8 mouse cellular contexts compared by ENCODE assay signal in the genomic region with DNA sequence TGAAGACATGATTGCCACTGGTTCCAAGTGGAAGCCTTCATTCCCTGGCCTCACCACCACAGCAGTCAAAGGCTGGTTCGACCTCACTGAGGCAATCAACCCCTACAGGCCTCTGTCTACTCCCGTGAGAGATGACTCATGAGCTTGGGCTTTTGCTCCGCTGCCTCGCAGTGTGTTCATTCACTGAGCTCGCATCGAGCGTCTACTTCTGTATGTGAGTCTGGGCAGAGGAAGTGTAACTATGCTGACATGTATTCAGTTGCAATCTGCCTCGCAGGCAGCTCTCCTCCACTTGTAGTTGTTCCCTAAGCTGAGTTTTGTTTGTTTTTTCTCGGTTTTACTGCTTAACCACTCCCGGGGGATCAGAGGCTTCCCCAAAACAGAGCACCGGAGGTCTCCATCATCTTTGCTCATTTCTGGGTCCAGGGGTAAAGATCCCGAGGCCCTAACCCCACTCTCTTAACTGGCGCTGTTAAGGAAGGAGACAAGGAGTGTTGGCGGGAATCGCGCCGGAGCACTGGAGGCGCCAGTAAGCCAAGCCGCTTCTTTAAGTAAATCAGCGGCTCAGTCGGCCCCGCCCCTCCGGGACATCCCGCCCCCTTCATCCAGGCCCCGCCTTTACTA. TPM values are rescaled to one million over a fixed set of nuclear protein-coding genes. Genes with fewer than 3 reads are reported as not detected.
DNase-seq lines count a peak whose midpoint lies in the region; ATAC-seq and TF ChIP-seq lines count a peak whose summit lies in the region.

No protein-coding gene starts in this region.

- peak overlapping the region; percentile 61 for H3K4me2 ChIP-seq in neural tube, embryonic 11.5 days (ENCODE audit: low read depth)
- peak overlapping the region; percentile 64 for H3K4me2 ChIP-seq in forebrain, embryonic 15.5 days (replicated peaks)
- H3K4me2 ChIP-seq in hindbrain, embryonic 12.5 days (replicated peaks) = peak overlapping the region; percentile 68
- peak overlapping the region; percentile 66 for H3K4me2 ChIP-seq in liver, embryonic 14.5 days (ENCODE audit: low read depth)

- peaks cover 18% of the 10 kb centered on the region for H3K4me1 ChIP-seq in neural tube, embryonic 11.5 days (ENCODE audit: control insufficient read depth, insufficient read depth, low read length)
- H3K4me1 ChIP-seq in forebrain, embryonic 15.5 days = peaks cover 36% of the 10 kb centered on the region
- H3K4me1 ChIP-seq in hindbrain, embryonic 12.5 days = peaks cover 40% of the 10 kb centered on the region
- H3K4me1 ChIP-seq in liver, embryonic 14.5 days (replicated peaks; ENCODE audit: control insufficient read depth in 2 of 2, insufficient read depth in 2 of 2, low read length in 1 of 2) = peaks cover 0 to 6% of the 10 kb centered on the region in 2 experiments; a peak in 2 of 4 replicates

- 0 out of 2 replicates have a peak overlapping the region, but pooled peaks have one; percentile 34 for H3K27ac ChIP-seq in neural tube, embryonic 11.5 days (ENCODE audit: low read depth, low read length)
- H3K27ac ChIP-seq in forebrain, embryonic 15.5 days (replicated peaks) = peak overlapping the region; percentile 83
- peak overlapping the region; percentile 70 for H3K27ac ChIP-seq in hindbrain, embryonic 12.5 days
- no peak overlapping the region for H3K27ac ChIP-seq in liver, embryonic 14.5 days

- no peaks in the 10 kb centered on the region for H3K27me3 ChIP-seq in neural tube, embryonic 11.5 days (ENCODE audit: control insufficient read depth, insufficient read depth, low read length)
- H3K27me3 ChIP-seq in forebrain, embryonic 15.5 days = no peaks in the 10 kb centered on the region
- no peaks in the 10 kb centered on the region for H3K27me3 ChIP-seq in hindbrain, embryonic 12.5 days
- peaks cover 19% of the 10 kb centered on the region for H3K27me3 ChIP-seq in liver, embryonic 14.5 days (ENCODE audit: control insufficient read depth, insufficient read depth, low read length)

- H3K36me3 ChIP-seq in neural tube, embryonic 11.5 days (ENCODE audit: control insufficient read depth, insufficient read depth, low read length) = no peaks in the 10 kb centered on the region
- no peaks in the 10 kb centered on the region for H3K36me3 ChIP-seq in forebrain, embryonic 15.5 days
- no peaks in the 10 kb centered on the region for H3K36me3 ChIP-seq in hindbrain, embryonic 12.5 days
- no peaks in the 10 kb centered on the region for H3K36me3 ChIP-seq in liver, embryonic 14.5 days (replicated peaks; ENCODE audit: control insufficient read depth, insufficient read depth, low read depth)

- peak overlapping the region; percentile 94 for H3K4me3 ChIP-seq in neural tube, embryonic 11.5 days (ENCODE audit: low read depth, low read length)
- peak overlapping the region; percentile 66 for H3K4me3 ChIP-seq in forebrain, embryonic 15.5 days
- H3K4me3 ChIP-seq in hindbrain, embryonic 12.5 days = peak overlapping the region; percentile 83
- H3K4me3 ChIP-seq in liver, embryonic 14.5 days (ENCODE audit: insufficient read depth in 1 of 2, low read depth in 2 of 2, low read length in 2 of 2) = peak overlapping the region; percentile 42 to 51

- H3K9ac ChIP-seq in neural tube, embryonic 11.5 days (ENCODE audit: low read length) = peak overlapping the region; percentile 45; the same call in 1 of the 2 replicates
- peak overlapping the region; percentile 9 for H3K9ac ChIP-seq in forebrain, embryonic 15.5 days (replicated peaks)
- H3K9ac ChIP-seq in hindbrain, embryonic 12.5 days = peak overlapping the region; percentile 4
- H3K9ac ChIP-seq in liver, embryonic 14.5 days (replicated peaks) = 0 out of 2 replicates have a peak overlapping the region, but pooled peaks have one; percentile 23

- peak; percentile 22 for ATAC-seq in neural tube, embryonic 11.5 days (ENCODE audit: insufficient read depth, low FRiP score, low TSS enrichment)
- peak; percentile 46 for ATAC-seq in forebrain, embryonic 15.5 days (replicated peaks)
- peak; percentile 29 for ATAC-seq in hindbrain, embryonic 12.5 days (ENCODE audit: low FRiP score)
- ATAC-seq in liver, embryonic 14.5 days (ENCODE audit: insufficient read depth) = peak; percentile 26

- H3K9me3 ChIP-seq in neural tube, embryonic 11.5 days (ENCODE audit: control insufficient read depth, low read length) = no peaks in the 10 kb centered on the region
- H3K9me3 ChIP-seq in forebrain, embryonic 15.5 days = no peaks in the 10 kb centered on the region
- no peaks in the 10 kb centered on the region for H3K9me3 ChIP-seq in hindbrain, embryonic 12.5 days (replicated peaks)
- no peaks in the 10 kb centered on the region for H3K9me3 ChIP-seq in liver, embryonic 14.5 days (ENCODE audit: control insufficient read depth, low read length)

- no peak for TF ChIP-seq EP300 in liver, embryonic 14.5 days (IDR thresholded peaks at IDR 0.05; ENCODE audit: low read depth)

- TF ChIP-seq CTCF in liver, embryonic 14.5 days (IDR thresholded peaks at IDR 0.05; ENCODE audit: low read depth) = no peak

- WGBS in neural tube, embryonic 11.5 days = 1% methylated on average over 24 of the region's 25 CpGs
- WGBS in forebrain, embryonic 15.5 days = 1% methylated on average over 25 of the region's 25 CpGs
- WGBS in hindbrain, embryonic 12.5 days = under 1% methylated on average over 25 of the region's 25 CpGs
- WGBS in liver, embryonic 14.5 days (ENCODE audit: insufficient replicate concordance) = under 1% methylated on average over 25 of the region's 25 CpGs

- peak; percentile 43 for DNase-seq in neural tube, embryonic 11.5 days (ENCODE audit: low spot score)
- no peak for DNase-seq in neural tube, embryonic 10.5 days (ENCODE audit: extremely low spot score, low spot score)
- DNase-seq in adrenal gland, postnatal 10 days = peak; percentile 58
- peak in 1 of 3 experiments; percentile 55 for DNase-seq in liver, embryonic 14.5 days (ENCODE audit: low read depth in 3 of 3, low spot score in 3 of 3)
- peak; percentile 69 for DNase-seq in naive thymus-derived CD4-positive, alpha-beta T cell, adult 2 months (ENCODE audit: low read depth)
- no peak for DNase-seq in ovary, postnatal 10 days (ENCODE audit: low spot score)

RNA-seq across cellular contexts. Expression of a gene that starts 0.6 kb away (rescaled TPM):
- 31.0 and 35.9 TPM in 2 replicates for polyA plus RNA-seq in neural tube, embryonic 11.5 days (2014; fragmentation: Nextera tagmentation; extraction: Ambion mirVana)
- 10 to 100 TPM; 13.4 to 17.6 TPM for total RNA-seq in adrenal gland, postnatal 10 days (2021)
- polyA plus RNA-seq in forebrain, embryonic 15.5 days (2015; fragmentation: Nextera tagmentation; extraction: Ambion mirVana) = 20.8 and 21.1 TPM in 2 replicates
- polyA plus RNA-seq in hindbrain, embryonic 12.5 days (2016; fragmentation: Nextera tagmentation; extraction: Ambion mirVana) = 28.0 and 31.4 TPM in 2 replicates
- polyA plus RNA-seq in liver, embryonic 14.5 days (2012; rRNA removed) = 0.51 and 0.55 TPM in 2 replicates
- 0.63 and 0.83 TPM in 2 replicates for polyA plus RNA-seq in liver, embryonic 14.5 days (2014; fragmentation: Nextera tagmentation; extraction: Ambion mirVana)

Comparison
In these comparisons a context has a peak if more than half of its experiments do, and no peak if none do; other contexts are left out.
1. DNase-seq: peak in neural tube, embryonic 11.5 days (single experiment), adrenal gland, postnatal 10 days (single experiment) and naive thymus-derived CD4-positive, alpha-beta T cell, adult 2 months (single experiment); none in neural tube, embryonic 10.5 days (single experiment) and ovary, postnatal 10 days (single experiment).
2. RNA of a gene that starts 0.6 kb away (polyA plus RNA-seq): 31.0 to 35.9 TPM in neural tube, embryonic 11.5 days, 28.0 to 31.4 TPM in hindbrain, embryonic 12.5 days and 20.8 to 21.1 TPM in forebrain, embryonic 15.5 days; 0.51 to 0.83 TPM in liver, embryonic 14.5 days; every median in the first group is over 10 times any median in the second.
3. Peak in every context shown above with its lines, with median percentiles within 50 percentile points of each other: ATAC-seq, H3K4me2 ChIP-seq, H3K4me3 ChIP-seq and H3K9ac ChIP-seq.